8 mouse cellular contexts compared by ENCODE assay signal in the genomic region with DNA sequence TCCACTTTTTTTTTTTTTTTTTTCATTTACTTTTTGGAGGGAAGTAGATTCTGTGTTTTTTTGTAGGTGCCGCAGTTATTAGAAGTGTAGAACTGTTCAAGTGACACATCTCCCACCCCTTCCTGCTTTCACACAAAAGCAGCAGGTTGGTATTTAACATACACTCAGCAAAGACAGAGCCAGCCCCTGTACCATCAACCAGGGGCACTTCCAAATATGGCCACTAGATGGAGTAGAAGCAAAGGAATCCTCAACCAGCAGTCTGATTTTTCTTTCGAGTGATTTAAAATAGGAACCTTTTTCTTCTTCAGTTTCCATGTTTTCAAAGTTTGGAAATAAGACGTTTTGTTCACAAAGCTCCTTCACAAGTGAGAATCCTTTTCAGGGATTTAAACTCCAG.
DNase-seq lines count a peak whose midpoint lies in the region; ATAC-seq lines count a peak whose summit lies in the region.

No protein-coding gene starts in this region.

- ATAC-seq in heart, embryonic 11.5 days (replicated peaks; ENCODE audit: insufficient number of reproducible peaks, low FRiP score, low TSS enrichment) = no peak
- ATAC-seq in megakaryocyte-erythroid progenitor cell, adult 5-6 weeks (replicated peaks; ENCODE audit: low FRiP score, low TSS enrichment, poor library complexity, severe bottlenecking) = peak; percentile 67; the same call in 1 of the 2 replicates

- H3K4me3 ChIP-seq in heart, embryonic 11.5 days (ENCODE audit: low read depth, low read length) = no peak overlapping the region

- peak; percentile 78 for DNase-seq in heart, adult 8-10 months (ENCODE audit: low spot score)
- DNase-seq in R1 (ENCODE audit: low read depth, low spot score) = peak; percentile 52
- peak; percentile 37 to 81 for DNase-seq in cerebellum, postnatal 4 days (ENCODE audit: low spot score in 2 of 2)
- peak; percentile 42 for DNase-seq in gastrocnemius, postnatal 14 days
- peak; percentile 45 to 88 for DNase-seq in layer of hippocampus, postnatal 25 days (ENCODE audit: extremely low spot score in 1 of 2, low spot score in 1 of 2)
- peak; percentile 21 to 43 for DNase-seq in right cerebral cortex, postnatal 36 days (ENCODE audit: low spot score in 2 of 2)

- no peaks in the 10 kb centered on the region for H3K4me1 ChIP-seq in heart, embryonic 11.5 days (ENCODE audit: control insufficient read depth, insufficient read depth, low read length)

- intact Hi-C loops in gastrocnemius, postnatal 14 days (cut with DNase I; ENCODE audit: low total_unique reads) = loop anchor here (2.0 kb wide), 1 partner anchor 232 kb away; no protein-coding TSS in a partner anchor

- H3K27me3 ChIP-seq in heart, embryonic 11.5 days (ENCODE audit: control insufficient read depth, insufficient read depth, low read length) = no peaks in the 10 kb centered on the region

- no peak overlapping the region for H3K27ac ChIP-seq in heart, embryonic 11.5 days (ENCODE audit: low read depth, low read length)

- no peak overlapping the region for H3K9ac ChIP-seq in heart, embryonic 11.5 days (ENCODE audit: low read depth, low read length)

- H3K36me3 ChIP-seq in heart, embryonic 11.5 days (ENCODE audit: control insufficient read depth, insufficient read depth, low read length) = peaks cover 2% of the 10 kb centered on the region; the same call in 1 of the 2 replicates

- H3K4me2 ChIP-seq in heart, embryonic 11.5 days = no peak overlapping the region

- no peaks in the 10 kb centered on the region for H3K9me3 ChIP-seq in heart, embryonic 11.5 days (replicated peaks; ENCODE audit: control insufficient read depth, low read length)

- 32% methylated on average over 3 of the region's 3 CpGs for WGBS in heart, embryonic 11.5 days (ENCODE audit: insufficient replicate concordance)
